Mouse (Mus musculus): ENCODE measurements around the gene Cryba1. TPM values are rescaled to one million over a fixed set of nuclear protein-coding genes. Genes with fewer than 3 reads are reported as not detected.

Gene Cryba1
- polyA plus RNA-seq, 1 experiment from 2014 or later = not detected

GRCm38 (mm10) chr11:77672746-77673145 lies 52.3 kb downstream of the Cryba1 start:
- WGBS = 89% methylated on average over 2 of the region's 2 CpGs
- H3K4me3 ChIP-seq (ENCODE audit: low read depth, low read length) = no peak overlapping the region
- H3K9me3 ChIP-seq (ENCODE audit: control insufficient read depth, low read length) = no peaks in the 10 kb centered on the region
- no peaks in the 10 kb centered on the region for H3K4me1 ChIP-seq (replicated peaks; ENCODE audit: control insufficient read depth, insufficient read depth)
- H3K4me2 ChIP-seq (replicated peaks; ENCODE audit: low read depth) = no peak overlapping the region
- no peak for TF ChIP-seq EP300 (optimal IDR thresholded peaks at IDR 0.05)
- TF ChIP-seq CTCF (IDR thresholded peaks at IDR 0.05; ENCODE audit: low read depth) = no peak
- no peaks in the 10 kb centered on the region for H3K27me3 ChIP-seq (ENCODE audit: control insufficient read depth, insufficient read depth, low read length)
- no peak overlapping the region for H3K27ac ChIP-seq (replicated peaks)
- H3K9ac ChIP-seq (ENCODE audit: low read length) = no peak overlapping the region
- no peak for ATAC-seq (ENCODE audit: low FRiP score, low TSS enrichment)
- H3K36me3 ChIP-seq (ENCODE audit: control insufficient read depth, insufficient read depth, low read length) = no peaks in the 10 kb centered on the region
- DNase-seq (ENCODE audit: low spot score) = no peak

Other genes with a start within 250 kb of the Cryba1 start
- 2.4 and 3.0 TPM in 2 replicates for gene Ankrd13b, start 235.6 kb downstream of the Cryba1 start, polyA plus RNA-seq (2015; fragmentation: Nextera tagmentation; extraction: Ambion mirVana)
- gene Git1, start 231.7 kb downstream of the Cryba1 start, polyA plus RNA-seq (2015; fragmentation: Nextera tagmentation; extraction: Ambion mirVana) = 5.9 and 7.9 TPM in 2 replicates
- 1.8 and 1.9 TPM in 2 replicates for gene Abhd15, start 210.2 kb downstream of the Cryba1 start, polyA plus RNA-seq (2015; fragmentation: Nextera tagmentation; extraction: Ambion mirVana)
- gene Trp53i13, start 209.3 kb downstream of the Cryba1 start, polyA plus RNA-seq (2015; fragmentation: Nextera tagmentation; extraction: Ambion mirVana) = 19.5 and 20.9 TPM in 2 replicates
- gene Gm10392, start 206.1 kb downstream of the Cryba1 start, polyA plus RNA-seq (2015; fragmentation: Nextera tagmentation; extraction: Ambion mirVana) = 0.06 and 0.07 TPM in 2 replicates
- 11.8 and 12.2 TPM in 2 replicates for gene Taok1, start 117.5 kb downstream of the Cryba1 start, polyA plus RNA-seq (2015; fragmentation: Nextera tagmentation; extraction: Ambion mirVana)
- 2.7 and 2.8 TPM in 2 replicates for gene Nufip2, start 39.1 kb downstream of the Cryba1 start, polyA plus RNA-seq (2015; fragmentation: Nextera tagmentation; extraction: Ambion mirVana)
- 34.3 and 38.7 TPM in 2 replicates for gene Myo18a, start 38.0 kb upstream of the Cryba1 start, polyA plus RNA-seq (2015; fragmentation: Nextera tagmentation; extraction: Ambion mirVana)
- 0.40 TPM in 2 replicates for gene Gm10277, start 62.5 kb upstream of the Cryba1 start, polyA plus RNA-seq (2015; fragmentation: Nextera tagmentation; extraction: Ambion mirVana)
- 8.4 and 10.1 TPM in 2 replicates for gene Pipox, start 168.8 kb upstream of the Cryba1 start, polyA plus RNA-seq (2015; fragmentation: Nextera tagmentation; extraction: Ambion mirVana)
- 1.2 and 1.4 TPM in 2 replicates for gene Sez6, start 205.5 kb upstream of the Cryba1 start, polyA plus RNA-seq (2015; fragmentation: Nextera tagmentation; extraction: Ambion mirVana)